Mouse (Mus musculus) liver, embryonic 13.5 days (tissue): Measurements from ENCODE around the gene Shld1. TPM values are rescaled to one million over a fixed set of nuclear protein-coding genes. Genes with fewer than 3 reads are reported as not detected.

ENCODE experiments used
- ATAC-seq: fragments of 200-750 bp; cut with Nextera tagmentation; 2 replicates; pipeline ENCODE4 v1.8.0; 2017; ENCODE audit warnings: low read depth, mild to moderate bottlenecking, moderate number of reproducible peaks, moderate library complexity
- DNase-seq: peaks from one replicate; pipeline ENCODE4 v3.0.0; 2022
- H3K27ac ChIP-seq: fragments of 300-500 bp; sonication (generic); 2 replicates; pipeline ENCODE4 v1.5.1; 2015; ENCODE audit warnings: moderate library complexity, mild to moderate bottlenecking, inconsistent platforms
- H3K27me3 ChIP-seq: fragments of 300-500 bp; sonication (generic); 2 replicates; pipeline ENCODE4 v1.6.1; 2015; ENCODE audit warnings: mild to moderate bottlenecking, inconsistent platforms
- H3K36me3 ChIP-seq: fragments of 300-500 bp; sonication (generic); 2 replicates; pipeline ENCODE4 v1.6.1; 2015; ENCODE audit warnings: mild to moderate bottlenecking, inconsistent platforms
- H3K4me1 ChIP-seq: fragments of 300-500 bp; sonication (generic); replicated peaks from 2 replicates; pipeline ENCODE4 v1.6.1; 2015; ENCODE audit warnings: inconsistent platforms
- H3K4me2 ChIP-seq: fragments of 300-500 bp; sonication (generic); 2 replicates; pipeline ENCODE4 v1.6.1; 2015; ENCODE audit warnings: inconsistent platforms, mild to moderate bottlenecking, moderate library complexity
- H3K4me3 ChIP-seq: fragments of 300-500 bp; sonication (generic); replicated peaks from 2 replicates; pipeline ENCODE4 v1.5.1; 2015; ENCODE audit warnings: mild to moderate bottlenecking, inconsistent platforms
- H3K9ac ChIP-seq: fragments of 300-500 bp; sonication (generic); 2 replicates; pipeline ENCODE4 v1.6.1; 2015; ENCODE audit warnings: mild to moderate bottlenecking, inconsistent platforms
- H3K9me3 ChIP-seq: fragments of 300-500 bp; sonication (generic); replicated peaks from 2 replicates; pipeline ENCODE4 v1.6.1; 2016; ENCODE audit warnings: inconsistent platforms
- WGBS: fragments of 180-500 bp; shearing (Covaris S2); methylation state at CpG from one replicate; pipeline ENCODE4 v1.1.7; 2015; ENCODE audit not compliant: insufficient replicate concordance; 5-methylcytosine and 5-hydroxymethylcytosine counted together
- polyA plus RNA-seq: library from polyadenylated mRNA; unstranded; fragments of >200 nt; fragmentation: Nextera tagmentation; extraction: Ambion mirVana; gene quantifications from 2 replicates; pipeline ENCODE4 v1.2.1, GENCODE M21; 2015

Shld1 gene
- polyA plus RNA-seq, 1 experiment from 2014 or later, result 12.1 TPM

- Histone ChIP-seq H3K9me3 (no peaks in the 10 kb centered on the region), H3K36me3 (no peaks in the 10 kb centered on the region), H3K27me3 (peaks cover 2% of the 10 kb centered on the region; the same call in 1 of the 2 replicates), H3K9ac (no peak overlapping the region), H3K27ac (no peak overlapping the region), H3K4me1 (no peaks in the 10 kb centered on the region), H3K4me2 (no peak overlapping the region), H3K4me3 (no peak overlapping the region)
- ATAC-seq (no peak), DNase-seq (no peak)
- WGBS, result 71% methylated on average over 8 of the region's 8 CpGs
Observed at GRCm38 (mm10) chr2:132712061-132712460, 25.3 kb downstream of the Shld1 start.

- Histone ChIP-seq H3K27ac (no peak overlapping the region), H3K4me2 (no peak overlapping the region), H3K9ac (no peak overlapping the region), H3K4me3 (no peak overlapping the region), H3K4me1 (no peaks in the 10 kb centered on the region), H3K27me3 (no peaks in the 10 kb centered on the region; the same call in 1 of the 2 replicates), H3K9me3 (no peaks in the 10 kb centered on the region), H3K36me3 (no peaks in the 10 kb centered on the region)
- 71% methylated on average over 7 of the region's 7 CpGs for WGBS
- no peak for DNase-seq
- ATAC-seq, result no peak
Observed at GRCm38 (mm10) chr2:132714522-132714921, 27.8 kb downstream of the Shld1 start.

- no peaks in the 10 kb centered on the region for H3K36me3 ChIP-seq
- no peak overlapping the region for H3K4me3 ChIP-seq
- no peaks in the 10 kb centered on the region for H3K9me3 ChIP-seq
- ATAC-seq, result no peak
- H3K27ac ChIP-seq, result no peak overlapping the region
- H3K9ac ChIP-seq, result no peak overlapping the region
- H3K27me3 ChIP-seq, result no peaks in the 10 kb centered on the region
- H3K4me1 ChIP-seq, result no peaks in the 10 kb centered on the region
- no peak overlapping the region for H3K4me2 ChIP-seq
- DNase-seq, result no peak
- 79% methylated on average over 3 of the region's 3 CpGs for WGBS
Observed at GRCm38 (mm10) chr2:132714946-132715345, 28.2 kb downstream of the Shld1 start.

GRCm38 (mm10) chr2:132715421-132716070, 28.8 kb downstream of the Shld1 start:
- Histone ChIP-seq H3K27ac (no peak overlapping the region), H3K4me3 (no peak overlapping the region), H3K27me3 (no peaks in the 10 kb centered on the region), H3K9ac (no peak overlapping the region), H3K4me1 (no peaks in the 10 kb centered on the region), H3K9me3 (no peaks in the 10 kb centered on the region), H3K4me2 (no peak overlapping the region), H3K36me3 (no peaks in the 10 kb centered on the region)
- no peak for DNase-seq
- ATAC-seq, result no peak
- 56% methylated on average over 12 of the region's 12 CpGs for WGBS

- no peak overlapping the region for H3K27ac ChIP-seq
- H3K9me3 ChIP-seq, result no peaks in the 10 kb centered on the region
- no peak overlapping the region for H3K4me2 ChIP-seq
- H3K9ac ChIP-seq, result no peak overlapping the region
- DNase-seq (peak; percentile 56), ATAC-seq (peak; percentile 60; the same call in 1 of the 2 replicates)
- no peaks in the 10 kb centered on the region for H3K27me3 ChIP-seq
- no peaks in the 10 kb centered on the region for H3K4me1 ChIP-seq
- WGBS, result 22% methylated on average over 5 of the region's 5 CpGs
- no peaks in the 10 kb centered on the region for H3K36me3 ChIP-seq
- H3K4me3 ChIP-seq, result no peak overlapping the region
Observed at GRCm38 (mm10) chr2:132716154-132716553, 29.4 kb downstream of the Shld1 start.

- Histone ChIP-seq H3K27me3 (no peaks in the 10 kb centered on the region), H3K27ac (no peak overlapping the region), H3K9me3 (no peaks in the 10 kb centered on the region), H3K4me1 (peaks cover 7% of the 10 kb centered on the region; the same call in 1 of the 2 replicates), H3K4me2 (no peak overlapping the region), H3K36me3 (no peaks in the 10 kb centered on the region), H3K9ac (no peak overlapping the region), H3K4me3 (no peak overlapping the region)
- no peak for ATAC-seq
- 76% methylated on average over 9 of the region's 9 CpGs for WGBS
- DNase-seq, result no peak
Observed at GRCm38 (mm10) chr2:132716901-132717536, 30.3 kb downstream of the Shld1 start.

GRCm38 (mm10) chr2:132717537-132717912, 30.8 kb downstream of the Shld1 start:
- Histone ChIP-seq H3K4me1 (peaks cover 9% of the 10 kb centered on the region; the same call in 1 of the 2 replicates), H3K9ac (no peak overlapping the region), H3K9me3 (no peaks in the 10 kb centered on the region), H3K27me3 (no peaks in the 10 kb centered on the region), H3K27ac (no peak overlapping the region), H3K4me3 (no peak overlapping the region), H3K36me3 (no peaks in the 10 kb centered on the region), H3K4me2 (no peak overlapping the region)
- 71% methylated on average over 5 of the region's 5 CpGs for WGBS
- no peak for ATAC-seq
- DNase-seq, result no peak

GRCm38 (mm10) chr2:132720921-132721566, 34.3 kb downstream of the Shld1 start:
- Histone ChIP-seq H3K4me2 (no peak overlapping the region), H3K36me3 (no peaks in the 10 kb centered on the region), H3K4me1 (peaks cover 12% of the 10 kb centered on the region; the same call in 1 of the 2 replicates), H3K27me3 (no peaks in the 10 kb centered on the region), H3K27ac (no peak overlapping the region), H3K9me3 (no peaks in the 10 kb centered on the region), H3K9ac (no peak overlapping the region), H3K4me3 (no peak overlapping the region)
- ATAC-seq, result no peak
- DNase-seq, result no peak
- 65% methylated on average over 9 of the region's 9 CpGs for WGBS

- H3K27me3 ChIP-seq, result no peaks in the 10 kb centered on the region
- H3K27ac ChIP-seq, result no peak overlapping the region
- no peak for DNase-seq
- 79% methylated on average over 2 of the region's 2 CpGs for WGBS
- no peaks in the 10 kb centered on the region for H3K36me3 ChIP-seq
- H3K4me3 ChIP-seq, result no peak overlapping the region
- H3K9ac ChIP-seq, result no peak overlapping the region
- H3K9me3 ChIP-seq, result no peaks in the 10 kb centered on the region
- H3K4me1 ChIP-seq, result peaks cover 12% of the 10 kb centered on the region; the same call in 1 of the 2 replicates
- no peak for ATAC-seq
- H3K4me2 ChIP-seq, result no peak overlapping the region
Observed at GRCm38 (mm10) chr2:132721844-132722243, 35.1 kb downstream of the Shld1 start.

- Histone ChIP-seq H3K36me3 (no peaks in the 10 kb centered on the region), H3K9ac (no peak overlapping the region), H3K4me1 (peaks cover 12% of the 10 kb centered on the region; the same call in 1 of the 2 replicates), H3K27me3 (no peaks in the 10 kb centered on the region), H3K27ac (no peak overlapping the region), H3K4me2 (no peak overlapping the region), H3K9me3 (no peaks in the 10 kb centered on the region), H3K4me3 (no peak overlapping the region)
- DNase-seq (no peak), ATAC-seq (no peak)
- WGBS, result 73% methylated on average over 5 of the region's 5 CpGs
Observed at GRCm38 (mm10) chr2:132723958-132724431, 37.3 kb downstream of the Shld1 start.

GRCm38 (mm10) chr2:132724561-132724960, 37.8 kb downstream of the Shld1 start:
- no peaks in the 10 kb centered on the region for H3K36me3 ChIP-seq
- DNase-seq (no peak), ATAC-seq (no peak)
- no peak overlapping the region for H3K27ac ChIP-seq
- peaks cover 12% of the 10 kb centered on the region; the same call in 1 of the 2 replicates for H3K4me1 ChIP-seq
- 77% methylated on average over 7 of the region's 7 CpGs for WGBS
- no peak overlapping the region for H3K4me2 ChIP-seq
- H3K4me3 ChIP-seq, result no peak overlapping the region
- H3K9me3 ChIP-seq, result no peaks in the 10 kb centered on the region
- no peak overlapping the region for H3K9ac ChIP-seq
- no peaks in the 10 kb centered on the region for H3K27me3 ChIP-seq
